Mouse (Mus musculus) MEL (cell line): ENCODE measurements at regions not wholly inside any gene's neighbourhood (a gene's known extent, or its start where the extent isn't known, plus 50 kb on each side); places are given as distances from the start of the nearest gene placed in this dataset.

Source experiments
- DNase-seq: peaks from one replicate; pipeline ENCODE4 v3.0.0; 2011; ENCODE audit warnings: low read depth, low spot score
- H3K27ac ChIP-seq: 2 replicates; pipeline ENCODE4 v1.5.1; 2012; ENCODE audit warnings: low read depth, mild to moderate bottlenecking, control low read depth, low read length, moderate library complexity; ENCODE audit not compliant: control insufficient read depth
- H3K27me3 ChIP-seq, 2 experiments: fragments of 150-350 bp in 1 of 2; sonication (generic) in 1 of 2; 2 replicates each; pipeline ENCODE4 v1.6.1; 2012; ENCODE audit warnings: low read length in 2 of 2, mild to moderate bottlenecking in 2 of 2, improper control_type of control experiment in 1 of 2, moderate library complexity in 1 of 2; ENCODE audit not compliant: insufficient read depth in 2 of 2, control insufficient read depth in 1 of 2
- H3K36me3 ChIP-seq, 2 experiments: 2 replicates each; pipeline ENCODE4 v1.6.1; 2012 to 2014; ENCODE audit warnings: low read length in 2 of 2, improper control_type of control experiment in 1 of 2, inconsistent platforms in 1 of 2, mild to moderate bottlenecking in 1 of 2; ENCODE audit not compliant: insufficient read depth in 2 of 2, control insufficient read depth in 1 of 2
- H3K4me1 ChIP-seq, 2 experiments: fragments of 150-350 bp in 1 of 2; sonication (generic) in 1 of 2; 2 replicates each; pipeline ENCODE4 v1.6.1; 2012; ENCODE audit warnings: low read length in 2 of 2, improper control_type of control experiment in 1 of 2, mild to moderate bottlenecking in 1 of 2; ENCODE audit not compliant: insufficient read depth in 2 of 2, control insufficient read depth in 1 of 2
- H3K4me3 ChIP-seq, 2 experiments: fragments of 150-350 bp in 1 of 2; sonication (generic) in 1 of 2; 2 replicates each; pipeline ENCODE4 v1.5.1; 2012; ENCODE audit warnings: low read depth in 2 of 2, low read length in 2 of 2, mild to moderate bottlenecking in 2 of 2, moderate library complexity in 2 of 2, control low read depth in 1 of 2, improper control_type of control experiment in 1 of 2; ENCODE audit not compliant: control insufficient read depth in 1 of 2, insufficient read depth in 1 of 2
- H3K79me2 ChIP-seq: 2 replicates; pipeline ENCODE4 v1.6.1; 2012; ENCODE audit warnings: mild to moderate bottlenecking, low read length, moderate library complexity; ENCODE audit not compliant: control insufficient read depth, poor library complexity, insufficient read depth
- H3K9ac ChIP-seq: 2 replicates; pipeline ENCODE4 v1.6.1; 2012; ENCODE audit warnings: low read depth, mild to moderate bottlenecking, control low read depth, low read length, moderate library complexity; ENCODE audit not compliant: control insufficient read depth, poor library complexity, severe bottlenecking
- H3K9me3 ChIP-seq: fragments of 150-350 bp; sonication (generic); replicated peaks from 2 replicates; pipeline ENCODE4 v1.6.1; 2012; ENCODE audit warnings: mild to moderate bottlenecking, low read length, improper control_type of control experiment, moderate library complexity; ENCODE audit not compliant: insufficient read depth
- BHLHE40 ChIP-seq: IDR thresholded peaks from 2 replicates; pipeline ENCODE4 v1.6.1; 2012; ENCODE audit warnings: low read depth, mild to moderate bottlenecking, inconsistent platforms, low read length, improper control_type of control experiment, borderline replicate concordance
- CTCF ChIP-seq, 3 experiments: IDR thresholded peaks in 2 of 3; conservative IDR thresholded peaks in 1 of 3; 2 replicates each; pipeline ENCODE4 v1.5.1; 2011 to 2012; ENCODE audit warnings: low read length in 3 of 3, low read depth in 2 of 3, mild to moderate bottlenecking in 2 of 3, improper control_type of control experiment in 1 of 3, inconsistent platforms in 1 of 3, mixed read lengths in 1 of 3, moderate library complexity in 1 of 3; ENCODE audit not compliant: control insufficient read depth in 1 of 3, insufficient read depth in 1 of 3, poor library complexity in 1 of 3, severe bottlenecking in 1 of 3
- EP300 ChIP-seq, 2 experiments: IDR thresholded peaks; 2 replicates each; pipeline ENCODE4 v1.6.1; 2011; ENCODE audit warnings: improper control_type of control experiment in 2 of 2, low read length in 2 of 2, low read depth in 1 of 2, mild to moderate bottlenecking in 1 of 2
- ETS1 ChIP-seq: IDR thresholded peaks from 2 replicates; pipeline ENCODE4 v1.6.1; 2012; ENCODE audit warnings: low read depth, mild to moderate bottlenecking, inconsistent platforms, low read length, improper control_type of control experiment, moderate library complexity
- GABPA ChIP-seq: IDR thresholded peaks from 2 replicates; pipeline ENCODE4 v1.6.1; 2012; ENCODE audit warnings: low read depth, mild to moderate bottlenecking, inconsistent platforms, low read length, improper control_type of control experiment, moderate library complexity
- MAX ChIP-seq: IDR thresholded peaks from 2 replicates; pipeline ENCODE4 v1.6.1; 2011; ENCODE audit warnings: low read length, improper control_type of control experiment
- MEF2A ChIP-seq: IDR thresholded peaks from 2 replicates; pipeline ENCODE4 v1.6.1; 2014; ENCODE audit warnings: low read depth, mild to moderate bottlenecking, inconsistent platforms, low read length, improper control_type of control experiment; ENCODE audit not compliant: poor library complexity, insufficient replicate concordance, severe bottlenecking; ENCODE audit errors: extremely low read depth
- MXI1 ChIP-seq: IDR thresholded peaks from 2 replicates; pipeline ENCODE4 v1.6.1; 2011; ENCODE audit warnings: mild to moderate bottlenecking, low read depth, low read length, improper control_type of control experiment
- POLR2AphosphoS2 ChIP-seq: IDR thresholded peaks from 2 replicates; pipeline ENCODE4 v1.6.1; 2011; ENCODE audit warnings: low read length, improper control_type of control experiment
- RCOR1 ChIP-seq: IDR thresholded peaks from 2 replicates; pipeline ENCODE4 v1.6.1; 2012; ENCODE audit warnings: low read depth, mild to moderate bottlenecking, inconsistent platforms, low read length, improper control_type of control experiment
- SIN3A ChIP-seq: IDR thresholded peaks from 2 replicates; pipeline ENCODE4 v1.6.1; 2012; ENCODE audit warnings: low read length, improper control_type of control experiment, inconsistent platforms
- SMC3 ChIP-seq: IDR thresholded peaks from 2 replicates; pipeline ENCODE4 v1.6.1; 2011; ENCODE audit warnings: low read depth, low read length, improper control_type of control experiment
- TCF12 ChIP-seq: IDR thresholded peaks from 2 replicates; pipeline ENCODE4 v1.6.1; 2014; ENCODE audit warnings: low read depth, mild to moderate bottlenecking, inconsistent platforms, low read length, improper control_type of control experiment, moderate library complexity
- UBTF ChIP-seq: IDR thresholded peaks from 2 replicates; pipeline ENCODE4 v1.6.1; 2012; ENCODE audit warnings: low read depth, mild to moderate bottlenecking, inconsistent platforms, low read length, improper control_type of control experiment, moderate library complexity, borderline replicate concordance; ENCODE audit not compliant: insufficient read depth
- USF1 ChIP-seq: IDR thresholded peaks from 2 replicates; pipeline ENCODE4 v1.6.1; 2014; ENCODE audit warnings: low read depth, mild to moderate bottlenecking, inconsistent platforms, low read length, improper control_type of control experiment, moderate library complexity
- USF2 ChIP-seq, 2 experiments: IDR thresholded peaks; 2 replicates each; pipeline ENCODE4 v1.6.1; 2011 to 2012; ENCODE audit warnings: improper control_type of control experiment in 2 of 2, low read length in 2 of 2, borderline replicate concordance in 1 of 2, inconsistent platforms in 1 of 2, low read depth in 1 of 2, mild to moderate bottlenecking in 1 of 2; ENCODE audit not compliant: insufficient read depth in 1 of 2
- ZMIZ1 ChIP-seq: IDR thresholded peaks from 2 replicates; pipeline ENCODE4 v1.6.1; 2012; ENCODE audit warnings: low read depth, mild to moderate bottlenecking, inconsistent platforms, low read length, improper control_type of control experiment, moderate library complexity

GRCm38 (mm10) chr1:193453654-193454053 is 83.6 kb upstream of the Camk1g start:
- H3K36me3 ChIP-seq = no peaks in the 10 kb centered on the region
- H3K9ac ChIP-seq = no peak overlapping the region
- H3K27me3 ChIP-seq = no peaks in the 10 kb centered on the region
- DNase-seq = no peak
- no peak overlapping the region for H3K27ac ChIP-seq
- no peaks in the 10 kb centered on the region for H3K79me2 ChIP-seq
- H3K4me1 ChIP-seq = no peaks in the 10 kb centered on the region
- H3K4me3 ChIP-seq = no peak overlapping the region
- H3K9me3 ChIP-seq = no peaks in the 10 kb centered on the region
- TF ChIP-seq ETS1 = no peak
- no peak for TF ChIP-seq SMC3
- no peak for TF ChIP-seq MEF2A
- TF ChIP-seq MAX = no peak
- no peak for TF ChIP-seq UBTF
- TF ChIP-seq USF2 (IDR thresholded peaks at IDR 0.05; ENCODE audit: borderline replicate concordance in 1 of 2, insufficient read depth in 1 of 2, low read depth in 1 of 2, low read length in 2 of 2) = no peak
- no peak for TF ChIP-seq GABPA
- no peak for TF ChIP-seq USF1
- no peak for TF ChIP-seq ZMIZ1
- no peak for TF ChIP-seq CTCF (IDR thresholded peaks at IDR 0.05 in 2 of 3, conservative IDR thresholded peaks at IDR 0.05 in 1 of 3; ENCODE audit: control insufficient read depth in 1 of 3, insufficient read depth in 1 of 3, low read depth in 2 of 3, low read length in 3 of 3, poor library complexity in 1 of 3, severe bottlenecking in 1 of 3)
- no peak for TF ChIP-seq RCOR1

DNA sequence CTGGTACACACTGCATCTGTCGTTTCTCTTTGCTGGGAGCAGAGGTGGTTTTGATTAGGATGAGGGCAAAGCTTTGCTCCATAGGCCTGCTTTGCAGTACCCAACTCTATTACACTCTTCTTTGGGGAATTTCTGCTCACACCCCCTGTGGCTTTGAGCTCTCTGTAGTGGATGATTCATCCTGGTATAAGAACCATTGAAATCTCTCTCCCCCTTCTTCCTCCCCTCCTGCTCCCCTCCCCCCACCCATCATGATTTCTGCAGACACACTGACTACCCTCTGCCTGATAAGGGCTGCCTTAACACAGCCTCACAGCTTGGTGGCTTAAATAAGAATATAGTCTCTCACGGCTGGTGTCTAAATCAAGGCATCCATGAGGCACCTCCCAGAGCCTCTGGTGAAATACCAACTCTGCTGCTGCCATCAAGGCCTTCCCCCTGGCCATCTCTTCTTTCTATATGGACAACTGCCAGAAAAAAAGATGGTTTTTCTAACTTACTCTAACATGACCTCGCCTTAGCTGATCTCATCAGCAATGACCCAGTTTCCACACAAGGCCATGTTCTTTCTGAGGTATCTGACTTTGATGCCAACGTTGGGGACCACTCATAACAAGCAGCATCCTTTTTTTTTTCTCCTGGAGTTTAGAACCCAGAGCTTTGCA is 81.5 kb upstream of the Camk1g start:
- Histone ChIP-seq H3K27me3 (no peaks in the 10 kb centered on the region), H3K9ac (no peak overlapping the region), H3K36me3 (no peaks in the 10 kb centered on the region), H3K27ac (no peak overlapping the region), H3K9me3 (no peaks in the 10 kb centered on the region), H3K79me2 (no peaks in the 10 kb centered on the region), H3K4me3 (no peak overlapping the region), H3K4me1 (no peaks in the 10 kb centered on the region)
- DNase-seq = no peak
- TF ChIP-seq USF2 (IDR thresholded peaks at IDR 0.05; ENCODE audit: borderline replicate concordance in 1 of 2, insufficient read depth in 1 of 2, low read depth in 1 of 2, low read length in 2 of 2) (no peak), ZMIZ1 (no peak), MXI1 (no peak), SIN3A (no peak), EP300 (IDR thresholded peaks at IDR 0.05; ENCODE audit: low read depth in 1 of 2, low read length in 2 of 2) (no peak), POLR2AphosphoS2 (no peak), TCF12 (no peak), MEF2A (no peak), BHLHE40 (no peak)
